Mouse (Mus musculus): Measurements from ENCODE around the gene Kcne4. TPM values are rescaled to one million over a fixed set of nuclear protein-coding genes. Genes with fewer than 3 reads are reported as not detected.

The Kcne4 gene
- polyA plus RNA-seq, 1 experiment from 2014 or later, result 1.4 TPM

- 0 out of 2 replicates have a peak, but pooled peaks cover 3% of the 10 kb centered on the region for H3K4me1 ChIP-seq
- no peak for ATAC-seq (replicated peaks)
- WGBS, result 78% methylated on average over 1 of the region's 1 CpGs
Observed at GRCm38 (mm10) chr1:78862281-78862680, 45.7 kb downstream of the Kcne4 start.

GRCm38 (mm10) chr1:78863833-78864232, 47.3 kb downstream of the Kcne4 start:
- Histone ChIP-seq H3K4me3 (no peak overlapping the region), H3K4me1 (0 out of 2 replicates have a peak, but pooled peaks cover 3% of the 10 kb centered on the region)
- no peak for ATAC-seq (replicated peaks)

More at GRCm38 (mm10) chr1:78862281-78862680, 45.7 kb downstream of the Kcne4 start:
- Histone ChIP-seq H3K4me2 (replicated peaks) (no peak overlapping the region), H3K27me3 (no peaks in the 10 kb centered on the region), H3K9ac (replicated peaks) (no peak overlapping the region), H3K36me3 (no peaks in the 10 kb centered on the region), H3K9me3 (no peaks in the 10 kb centered on the region), H3K4me3 (no peak overlapping the region), H3K27ac (replicated peaks) (no peak overlapping the region)

GRCm38 (mm10) chr1:78864351-78864750, 47.8 kb downstream of the Kcne4 start:
- Histone ChIP-seq H3K4me2 (replicated peaks) (no peak overlapping the region), H3K4me3 (no peak overlapping the region), H3K36me3 (no peaks in the 10 kb centered on the region), H3K4me1 (0 out of 2 replicates have a peak, but pooled peaks cover 3% of the 10 kb centered on the region), H3K27ac (replicated peaks) (no peak overlapping the region; the same call in 1 of the 2 replicates), H3K9ac (replicated peaks) (no peak overlapping the region), H3K27me3 (no peaks in the 10 kb centered on the region), H3K9me3 (no peaks in the 10 kb centered on the region)
- ATAC-seq (replicated peaks), result no peak
- 78% methylated on average over 6 of the region's 6 CpGs for WGBS

More at GRCm38 (mm10) chr1:78863833-78864232, 47.3 kb downstream of the Kcne4 start:
- Histone ChIP-seq H3K4me2 (replicated peaks) (no peak overlapping the region), H3K36me3 (no peaks in the 10 kb centered on the region), H3K27me3 (no peaks in the 10 kb centered on the region), H3K27ac (replicated peaks) (no peak overlapping the region), H3K9ac (replicated peaks) (no peak overlapping the region), H3K9me3 (no peaks in the 10 kb centered on the region)
- WGBS, result 73% methylated on average over 2 of the region's 2 CpGs

GRCm38 (mm10) chr1:78864799-78865346, 48.3 kb downstream of the Kcne4 start:
- Histone ChIP-seq H3K9me3 (no peaks in the 10 kb centered on the region), H3K27me3 (no peaks in the 10 kb centered on the region), H3K9ac (replicated peaks) (no peak overlapping the region), H3K4me2 (replicated peaks) (no peak overlapping the region), H3K36me3 (no peaks in the 10 kb centered on the region), H3K4me1 (0 out of 2 replicates have a peak, but pooled peaks cover 3% of the 10 kb centered on the region), H3K4me3 (no peak overlapping the region), H3K27ac (replicated peaks) (no peak overlapping the region; the same call in 1 of the 2 replicates)
- no peak for ATAC-seq (replicated peaks)
- WGBS, result 69% methylated on average over 4 of the region's 4 CpGs

GRCm38 (mm10) chr1:78865991-78866390, 49.4 kb downstream of the Kcne4 start:
- Histone ChIP-seq H3K36me3 (no peaks in the 10 kb centered on the region), H3K4me1 (0 out of 2 replicates have a peak, but pooled peaks cover 3% of the 10 kb centered on the region), H3K27ac (replicated peaks) (no peak overlapping the region), H3K27me3 (no peaks in the 10 kb centered on the region), H3K9ac (replicated peaks) (no peak overlapping the region), H3K9me3 (no peaks in the 10 kb centered on the region), H3K4me3 (no peak overlapping the region), H3K4me2 (replicated peaks) (no peak overlapping the region)
- ATAC-seq (replicated peaks), result no peak
- WGBS, result 74% methylated on average over 5 of the region's 5 CpGs

GRCm38 (mm10) chr1:78866455-78866854, 49.9 kb downstream of the Kcne4 start:
- no peaks in the 10 kb centered on the region for H3K9me3 ChIP-seq
- H3K27ac ChIP-seq (replicated peaks), result no peak overlapping the region
- 90% methylated on average over 2 of the region's 2 CpGs for WGBS
- H3K4me3 ChIP-seq, result no peak overlapping the region
- H3K27me3 ChIP-seq, result no peaks in the 10 kb centered on the region
- 0 out of 2 replicates have a peak, but pooled peaks cover 3% of the 10 kb centered on the region for H3K4me1 ChIP-seq
- no peak overlapping the region for H3K9ac ChIP-seq (replicated peaks)
- H3K36me3 ChIP-seq, result no peaks in the 10 kb centered on the region
- H3K4me2 ChIP-seq (replicated peaks), result no peak overlapping the region
- ATAC-seq (replicated peaks), result no peak

Other genes starting within 250 kb of the Kcne4 start
- 74.3 and 77.0 TPM in 2 replicates for gene Acsl3, start 158.9 kb upstream of the Kcne4 start, polyA plus RNA-seq (2015; fragmentation: Nextera tagmentation; extraction: Ambion mirVana)
- 1.8 and 2.5 TPM in 2 replicates for gene Utp14b, start 158.7 kb upstream of the Kcne4 start, polyA plus RNA-seq (2015; fragmentation: Nextera tagmentation; extraction: Ambion mirVana)